Mouse (Mus musculus): Measurements from ENCODE around the gene Trmt1. TPM values are rescaled to one million over a fixed set of nuclear protein-coding genes. Genes with fewer than 3 reads are reported as not detected.

Trmt1 gene
- polyA plus RNA-seq, 1 experiment from 2014 or later = 54.7 TPM

DNA sequence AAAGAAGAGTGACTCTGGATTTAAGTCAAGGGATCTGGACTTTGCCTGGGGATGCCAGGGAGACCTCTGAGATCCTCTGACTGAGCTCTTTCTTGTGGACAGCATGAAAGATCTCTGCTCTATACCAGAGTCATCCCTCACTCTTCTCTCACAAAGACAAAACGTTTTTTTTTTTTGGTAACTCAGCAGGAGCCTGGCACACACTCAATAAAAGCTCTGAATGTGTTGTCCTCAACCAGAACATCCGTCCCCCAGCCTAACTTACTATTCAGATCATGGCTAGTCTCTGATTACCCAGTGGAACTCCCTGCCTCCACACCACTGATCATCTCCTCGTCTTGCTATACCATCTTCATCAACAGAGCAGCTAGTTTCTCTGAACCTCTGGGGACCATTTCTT, 1.6 kb upstream of the Trmt1 start:
- no peak for ATAC-seq (ENCODE audit: low read depth)
- H3K36me3 ChIP-seq (ENCODE audit: control insufficient read depth, insufficient read depth, low read length) = no peaks in the 10 kb centered on the region
- no peak overlapping the region for H3K4me2 ChIP-seq (ENCODE audit: low read depth, low read length)
- no peak overlapping the region for H3K9ac ChIP-seq (ENCODE audit: low read length)
- no peak overlapping the region for H3K27ac ChIP-seq (ENCODE audit: low read length)
- no peak overlapping the region for H3K4me3 ChIP-seq (ENCODE audit: low read length)
- peaks cover 22% of the 10 kb centered on the region for H3K4me1 ChIP-seq (replicated peaks; ENCODE audit: control insufficient read depth, insufficient read depth, low read length)
- WGBS = 61% methylated on average over 3 of the region's 3 CpGs
- no peaks in the 10 kb centered on the region for H3K9me3 ChIP-seq (ENCODE audit: control insufficient read depth, low read length)
- no peaks in the 10 kb centered on the region for H3K27me3 ChIP-seq (ENCODE audit: control insufficient read depth, insufficient read depth, low read depth, low read length)

GRCm38 (mm10) chr8:84687003-84687704, 1.0 kb downstream of the Trmt1 start:
- H3K4me1 ChIP-seq (replicated peaks; ENCODE audit: control insufficient read depth, insufficient read depth, low read length) = peaks cover 28% of the 10 kb centered on the region
- peak overlapping the region; percentile 99 for H3K9ac ChIP-seq (ENCODE audit: low read length)
- H3K4me2 ChIP-seq (ENCODE audit: low read depth, low read length) = peak overlapping the region; percentile 72
- H3K27me3 ChIP-seq (ENCODE audit: control insufficient read depth, insufficient read depth, low read depth, low read length) = no peaks in the 10 kb centered on the region
- peak; percentile 53 for ATAC-seq (ENCODE audit: low read depth)
- H3K36me3 ChIP-seq (ENCODE audit: control insufficient read depth, insufficient read depth, low read length) = no peaks in the 10 kb centered on the region; the same call in 1 of the 2 replicates
- H3K9me3 ChIP-seq (ENCODE audit: control insufficient read depth, low read length) = no peaks in the 10 kb centered on the region
- under 1% methylated on average over 48 of the region's 62 CpGs for WGBS
- peak overlapping the region; percentile 100 for H3K4me3 ChIP-seq (ENCODE audit: low read length)
- peak overlapping the region; percentile 93 for H3K27ac ChIP-seq (ENCODE audit: low read length)

- Histone ChIP-seq H3K4me3 (ENCODE audit: low read length) (peak within 1 kb of the TSS; percentile 100), H3K4me1 (replicated peaks; ENCODE audit: control insufficient read depth, insufficient read depth, low read length) (peaks cover 29% of the 10 kb centered on the region), H3K9ac (ENCODE audit: low read length) (peak within 1 kb of the TSS; percentile 99), H3K27ac (ENCODE audit: low read length) (peak within 1 kb of the TSS; percentile 93), H3K27me3 (ENCODE audit: control insufficient read depth, insufficient read depth, low read depth, low read length) (no peaks in the 10 kb centered on the region), H3K9me3 (ENCODE audit: control insufficient read depth, low read length) (no peaks in the 10 kb centered on the region), H3K36me3 (ENCODE audit: control insufficient read depth, insufficient read depth, low read length) (peaks cover 3% of the 10 kb centered on the region), H3K4me2 (ENCODE audit: low read depth, low read length) (peak within 1 kb of the TSS; percentile 72)
- peak; percentile 85 for ATAC-seq (ENCODE audit: low read depth)
- WGBS = 0% methylated on average over 27 of the region's 37 CpGs
These were observed 1.6 kb downstream of the Trmt1 start, which contains the start of gene Nacc1 for GRCm38 (mm10) chr8:84687705-84688100. Nacc1 (minus strand) TSS chr8:84687862.

- no peaks in the 10 kb centered on the region for H3K27me3 ChIP-seq (ENCODE audit: control insufficient read depth, insufficient read depth, low read depth, low read length)
- peaks cover 30% of the 10 kb centered on the region for H3K4me1 ChIP-seq (replicated peaks; ENCODE audit: control insufficient read depth, insufficient read depth, low read length)
- peak; percentile 85 for ATAC-seq (ENCODE audit: low read depth)
- H3K9ac ChIP-seq (ENCODE audit: low read length) = peak overlapping the region; percentile 78
- H3K4me3 ChIP-seq (ENCODE audit: low read length) = peak overlapping the region; percentile 78
- H3K27ac ChIP-seq (ENCODE audit: low read length) = peak overlapping the region; percentile 47
- H3K4me2 ChIP-seq (ENCODE audit: low read depth, low read length) = peak overlapping the region; percentile 87
- WGBS = under 1% methylated on average over 47 of the region's 47 CpGs
- peaks cover 3% of the 10 kb centered on the region for H3K36me3 ChIP-seq (ENCODE audit: control insufficient read depth, insufficient read depth, low read length)
- no peaks in the 10 kb centered on the region for H3K9me3 ChIP-seq (ENCODE audit: control insufficient read depth, low read length)
These were observed 3.2 kb downstream of the Trmt1 start for GRCm38 (mm10) chr8:84689091-84689915.

- WGBS = 35% methylated on average over 4 of the region's 4 CpGs
- ATAC-seq (ENCODE audit: low read depth) = no peak
- Histone ChIP-seq H3K9me3 (ENCODE audit: control insufficient read depth, low read length) (no peaks in the 10 kb centered on the region), H3K27ac (ENCODE audit: low read length) (no peak overlapping the region), H3K36me3 (ENCODE audit: control insufficient read depth, insufficient read depth, low read length) (peaks cover 26% of the 10 kb centered on the region), H3K4me3 (ENCODE audit: low read length) (no peak overlapping the region), H3K4me1 (replicated peaks; ENCODE audit: control insufficient read depth, insufficient read depth, low read length) (peaks cover 18% of the 10 kb centered on the region), H3K9ac (ENCODE audit: low read length) (no peak overlapping the region), H3K4me2 (ENCODE audit: low read depth, low read length) (no peak overlapping the region), H3K27me3 (ENCODE audit: control insufficient read depth, insufficient read depth, low read depth, low read length) (no peaks in the 10 kb centered on the region)
These were observed 7.2 kb downstream of the Trmt1 start for GRCm38 (mm10) chr8:84693332-84693731.

GRCm38 (mm10) chr8:84695140-84695539, 9.0 kb downstream of the Trmt1 start:
- H3K27me3 ChIP-seq (ENCODE audit: control insufficient read depth, insufficient read depth, low read depth, low read length) = no peaks in the 10 kb centered on the region
- no peak overlapping the region for H3K4me3 ChIP-seq (ENCODE audit: low read length)
- no peak overlapping the region for H3K4me2 ChIP-seq (ENCODE audit: low read depth, low read length)
- ATAC-seq (ENCODE audit: low read depth) = no peak
- no peaks in the 10 kb centered on the region for H3K9me3 ChIP-seq (ENCODE audit: control insufficient read depth, low read length)
- H3K27ac ChIP-seq (ENCODE audit: low read length) = no peak overlapping the region
- 85% methylated on average over 6 of the region's 6 CpGs for WGBS
- H3K9ac ChIP-seq (ENCODE audit: low read length) = no peak overlapping the region
- peaks cover 27% of the 10 kb centered on the region for H3K36me3 ChIP-seq (ENCODE audit: control insufficient read depth, insufficient read depth, low read length)
- H3K4me1 ChIP-seq (replicated peaks; ENCODE audit: control insufficient read depth, insufficient read depth, low read length) = peaks cover 19% of the 10 kb centered on the region

DNA sequence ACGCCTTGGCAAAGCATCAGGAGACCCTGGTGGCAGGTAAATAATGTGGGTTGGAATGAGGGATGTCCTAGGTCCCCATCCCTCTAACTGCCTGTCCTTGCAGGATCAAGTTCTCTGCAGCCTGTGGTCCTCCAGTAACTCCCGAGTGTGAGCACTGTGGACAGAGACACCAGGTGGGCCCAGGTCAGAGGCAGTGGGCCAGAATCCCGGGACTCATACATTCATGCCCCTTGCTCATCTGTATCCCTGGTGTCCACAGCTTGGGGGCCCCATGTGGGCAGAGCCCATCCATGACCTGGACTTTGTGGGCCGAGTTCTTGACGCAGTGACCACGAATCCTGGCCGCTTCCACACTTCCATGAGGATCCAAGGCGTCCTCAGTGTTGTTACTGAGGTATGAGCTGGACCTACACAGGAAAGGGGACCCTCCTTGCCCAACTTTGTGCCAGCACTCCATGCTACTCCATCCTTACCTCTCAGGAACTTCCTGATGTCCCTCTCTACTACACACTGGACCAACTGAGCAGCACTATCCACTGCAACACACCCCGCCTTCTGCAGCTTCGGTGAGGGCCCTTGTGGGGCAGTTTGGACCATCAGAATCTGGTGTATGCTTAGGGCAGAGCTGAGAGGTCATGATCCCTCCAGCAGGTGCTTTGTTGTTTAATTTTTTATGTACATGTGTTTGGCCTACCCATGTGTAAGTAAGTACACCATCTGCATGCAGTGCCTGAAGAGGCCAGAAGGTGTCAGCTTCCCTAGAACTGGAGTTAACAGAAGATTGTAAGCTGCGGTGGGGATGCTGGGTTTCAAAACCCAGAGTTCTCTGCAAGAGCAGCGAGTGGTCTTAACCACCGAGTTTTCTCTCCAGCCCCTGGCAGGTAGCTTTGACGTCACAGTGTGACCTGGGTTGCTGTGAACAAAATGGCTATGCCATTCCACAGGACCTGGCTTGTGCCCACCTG, 11.3 kb downstream of the Trmt1 start:
- Histone ChIP-seq H3K36me3 (ENCODE audit: control insufficient read depth, insufficient read depth, low read length) (peaks cover 25% of the 10 kb centered on the region), H3K9me3 (ENCODE audit: control insufficient read depth, low read length) (no peaks in the 10 kb centered on the region), H3K4me1 (replicated peaks; ENCODE audit: control insufficient read depth, insufficient read depth, low read length) (peaks cover 19% of the 10 kb centered on the region), H3K9ac (ENCODE audit: low read length) (no peak overlapping the region), H3K4me3 (ENCODE audit: low read length) (no peak overlapping the region), H3K27me3 (ENCODE audit: control insufficient read depth, insufficient read depth, low read depth, low read length) (no peaks in the 10 kb centered on the region), H3K27ac (ENCODE audit: low read length) (no peak overlapping the region), H3K4me2 (ENCODE audit: low read depth, low read length) (no peak overlapping the region)
- WGBS = 83% methylated on average over 14 of the region's 14 CpGs
- no peak for ATAC-seq (ENCODE audit: low read depth)

- Histone ChIP-seq H3K36me3 (ENCODE audit: control insufficient read depth, insufficient read depth, low read length) (peaks cover 24% of the 10 kb centered on the region), H3K27ac (ENCODE audit: low read length) (peak overlapping the region; percentile 82; the same call in 1 of the 2 replicates), H3K9ac (ENCODE audit: low read length) (no peak overlapping the region), H3K27me3 (ENCODE audit: control insufficient read depth, insufficient read depth, low read depth, low read length) (no peaks in the 10 kb centered on the region), H3K4me1 (replicated peaks; ENCODE audit: control insufficient read depth, insufficient read depth, low read length) (peaks cover 17% of the 10 kb centered on the region), H3K4me2 (ENCODE audit: low read depth, low read length) (no peak overlapping the region), H3K9me3 (ENCODE audit: control insufficient read depth, low read length) (no peaks in the 10 kb centered on the region), H3K4me3 (ENCODE audit: low read length) (no peak overlapping the region)
- 85% methylated on average over 5 of the region's 5 CpGs for WGBS
- ATAC-seq (ENCODE audit: low read depth) = no peak
These were observed 12.2 kb downstream of the Trmt1 start for GRCm38 (mm10) chr8:84698288-84698687.

Measured in lung, embryonic 16.5 days (tissue).